Mouse (Mus musculus): ENCODE results near the gene Nxn. TPM values are rescaled to one million over a fixed set of nuclear protein-coding genes. Genes with fewer than 3 reads are reported as not detected.

Nxn gene
- total and polyA plus RNA-seq, 2 experiments from 2014 or later = 12.7 to 22.1 TPM

- no peaks in the 10 kb centered on the region for H3K36me3 ChIP-seq (ENCODE audit: insufficient read depth)
- WGBS = 88% methylated on average over 9 of the region's 9 CpGs
- no peak overlapping the region for H3K27ac ChIP-seq (ENCODE audit: low read depth, low read length)
- no peak overlapping the region for H3K4me2 ChIP-seq (ENCODE audit: low read depth)
- ATAC-seq (no peak), DNase-seq (no peak)
- H3K27me3 ChIP-seq (ENCODE audit: insufficient read depth, low read length) = no peaks in the 10 kb centered on the region
- H3K9me3 ChIP-seq (ENCODE audit: low read length) = no peaks in the 10 kb centered on the region
- 0 out of 2 replicates have a peak, but pooled peaks cover 3% of the 10 kb centered on the region for H3K4me1 ChIP-seq (ENCODE audit: insufficient read depth)
- no peak overlapping the region for H3K9ac ChIP-seq
- H3K4me3 ChIP-seq (ENCODE audit: low read depth, low read length) = no peak overlapping the region
- TF ChIP-seq CTCF (IDR thresholded peaks at IDR 0.05; ENCODE audit: low read depth) = no peak
These were observed 61.7 kb downstream of the Nxn start for GRCm38 (mm10) chr11:76337236-76337635.

- H3K9ac ChIP-seq = no peak overlapping the region
- H3K4me1 ChIP-seq (ENCODE audit: insufficient read depth) = 0 out of 2 replicates have a peak, but pooled peaks cover 3% of the 10 kb centered on the region
- no peak for TF ChIP-seq CTCF (IDR thresholded peaks at IDR 0.05; ENCODE audit: low read depth)
- no peak overlapping the region for H3K4me2 ChIP-seq (ENCODE audit: low read depth)
- DNase-seq = no peak
- ATAC-seq = no peak
- no peaks in the 10 kb centered on the region for H3K9me3 ChIP-seq (ENCODE audit: low read length)
- no peak overlapping the region for H3K4me3 ChIP-seq (ENCODE audit: low read depth, low read length)
- H3K27ac ChIP-seq (ENCODE audit: low read depth, low read length) = no peak overlapping the region
- no peaks in the 10 kb centered on the region for H3K36me3 ChIP-seq (ENCODE audit: insufficient read depth)
- no peaks in the 10 kb centered on the region for H3K27me3 ChIP-seq (ENCODE audit: insufficient read depth, low read length)
These were observed 62.7 kb downstream of the Nxn start for GRCm38 (mm10) chr11:76336224-76336623.

- Histone ChIP-seq H3K27ac (ENCODE audit: low read depth, low read length) (no peak overlapping the region), H3K9me3 (ENCODE audit: low read length) (no peaks in the 10 kb centered on the region), H3K4me2 (ENCODE audit: low read depth) (0 out of 2 replicates have a peak overlapping the region, but pooled peaks have one; percentile 3), H3K36me3 (ENCODE audit: insufficient read depth) (no peaks in the 10 kb centered on the region), H3K9ac (0 out of 2 replicates have a peak overlapping the region, but pooled peaks have one; percentile 14), H3K4me1 (ENCODE audit: insufficient read depth) (0 out of 2 replicates have a peak, but pooled peaks cover 3% of the 10 kb centered on the region), H3K4me3 (ENCODE audit: low read depth, low read length) (no peak overlapping the region), H3K27me3 (ENCODE audit: insufficient read depth, low read length) (no peaks in the 10 kb centered on the region)
- ATAC-seq = no peak
- peak; percentile 16 for DNase-seq
- no peak for TF ChIP-seq CTCF (IDR thresholded peaks at IDR 0.05; ENCODE audit: low read depth)
- 16% methylated on average over 10 of the region's 10 CpGs for WGBS
These were observed 64.0 kb downstream of the Nxn start for GRCm38 (mm10) chr11:76334966-76335365.

- 47% methylated on average over 5 of the region's 5 CpGs for WGBS
- Histone ChIP-seq H3K9ac (no peak overlapping the region), H3K36me3 (ENCODE audit: insufficient read depth) (no peaks in the 10 kb centered on the region), H3K27me3 (ENCODE audit: insufficient read depth, low read length) (no peaks in the 10 kb centered on the region), H3K9me3 (ENCODE audit: low read length) (no peaks in the 10 kb centered on the region), H3K4me2 (ENCODE audit: low read depth) (no peak overlapping the region), H3K27ac (ENCODE audit: low read depth, low read length) (no peak overlapping the region), H3K4me3 (ENCODE audit: low read depth, low read length) (no peak overlapping the region), H3K4me1 (ENCODE audit: insufficient read depth) (0 out of 2 replicates have a peak, but pooled peaks cover 3% of the 10 kb centered on the region)
- ATAC-seq = no peak
- no peak for DNase-seq
- no peak for TF ChIP-seq CTCF (IDR thresholded peaks at IDR 0.05; ENCODE audit: low read depth)
These were observed 66.7 kb downstream of the Nxn start for GRCm38 (mm10) chr11:76332240-76332639.

- no peak for ATAC-seq
- H3K4me3 ChIP-seq (ENCODE audit: low read depth, low read length) = no peak overlapping the region
- no peak overlapping the region for H3K27ac ChIP-seq (ENCODE audit: low read depth, low read length)
- H3K27me3 ChIP-seq (ENCODE audit: insufficient read depth, low read length) = no peaks in the 10 kb centered on the region
- no peak overlapping the region for H3K9ac ChIP-seq
- DNase-seq = no peak
- H3K36me3 ChIP-seq (ENCODE audit: insufficient read depth) = no peaks in the 10 kb centered on the region
- H3K4me1 ChIP-seq (ENCODE audit: insufficient read depth) = no peaks in the 10 kb centered on the region
- TF ChIP-seq CTCF (IDR thresholded peaks at IDR 0.05; ENCODE audit: low read depth) = no peak
- H3K9me3 ChIP-seq (ENCODE audit: low read length) = no peaks in the 10 kb centered on the region
- 80% methylated on average over 2 of the region's 2 CpGs for WGBS
- H3K4me2 ChIP-seq (ENCODE audit: low read depth) = no peak overlapping the region
These were observed 70.2 kb downstream of the Nxn start for GRCm38 (mm10) chr11:76328522-76329290.

- Histone ChIP-seq H3K9ac (no peak overlapping the region), H3K36me3 (ENCODE audit: insufficient read depth) (no peaks in the 10 kb centered on the region), H3K4me2 (ENCODE audit: low read depth) (no peak overlapping the region), H3K27ac (ENCODE audit: low read depth, low read length) (no peak overlapping the region), H3K4me1 (ENCODE audit: insufficient read depth) (no peaks in the 10 kb centered on the region), H3K27me3 (ENCODE audit: insufficient read depth, low read length) (no peaks in the 10 kb centered on the region), H3K4me3 (ENCODE audit: low read depth, low read length) (no peak overlapping the region), H3K9me3 (ENCODE audit: low read length) (no peaks in the 10 kb centered on the region)
- ATAC-seq = no peak
- WGBS = 46% methylated on average over 11 of the region's 11 CpGs
- no peak for TF ChIP-seq CTCF (IDR thresholded peaks at IDR 0.05; ENCODE audit: low read depth)
- no peak for DNase-seq
These were observed 70.9 kb downstream of the Nxn start for GRCm38 (mm10) chr11:76328084-76328483.

GRCm38 (mm10) chr11:76326672-76327071, 72.3 kb downstream of the Nxn start:
- Histone ChIP-seq H3K4me2 (ENCODE audit: low read depth) (no peak overlapping the region), H3K27me3 (ENCODE audit: insufficient read depth, low read length) (no peaks in the 10 kb centered on the region), H3K36me3 (ENCODE audit: insufficient read depth) (no peaks in the 10 kb centered on the region), H3K9me3 (ENCODE audit: low read length) (no peaks in the 10 kb centered on the region), H3K27ac (ENCODE audit: low read depth, low read length) (no peak overlapping the region), H3K4me1 (ENCODE audit: insufficient read depth) (no peaks in the 10 kb centered on the region), H3K4me3 (ENCODE audit: low read depth, low read length) (no peak overlapping the region), H3K9ac (no peak overlapping the region)
- WGBS = 80% methylated on average over 6 of the region's 6 CpGs
- no peak for TF ChIP-seq CTCF (IDR thresholded peaks at IDR 0.05; ENCODE audit: low read depth)
- DNase-seq (no peak), ATAC-seq (no peak)

All from forebrain, postnatal 0 days (tissue).